Mouse (Mus musculus) fibroblast of lung, adult 2 months (primary cell): ENCODE measurements at regions not wholly inside any gene's neighbourhood (a gene's known extent, or its start where the extent isn't known, plus 50 kb on each side); places are given as distances from the start of the nearest gene placed in this dataset.
"Not testable (repeated sequence)": the region's sequence is repeated elsewhere in the genome, so short reads cannot be mapped to it uniquely, and the experiment has no call there.

Experiments used
- DNase-seq: peaks from one replicate; pipeline ENCODE4 v3.0.0-alpha.2; 2011; ENCODE audit warnings: low read depth

DNA sequence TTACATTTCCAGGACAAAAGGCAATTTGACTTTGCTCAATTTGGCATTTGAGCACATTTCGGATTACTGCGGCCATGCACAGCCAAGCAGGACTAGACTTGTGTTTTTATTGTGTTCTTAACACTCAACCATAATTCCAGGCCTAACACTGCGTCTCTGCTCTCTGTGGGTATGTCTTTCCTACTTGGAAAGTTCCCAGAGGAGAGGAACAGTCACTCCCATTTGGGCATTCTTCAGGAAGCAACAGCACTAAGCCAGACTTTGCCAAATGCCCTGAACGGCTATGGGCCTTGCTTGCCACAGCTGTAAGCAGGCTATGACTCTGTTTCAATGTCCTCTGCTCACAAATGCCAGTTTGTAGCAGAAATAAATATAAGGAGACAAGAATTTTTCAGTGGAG is 56.5 kb upstream of the Pdk3 start:
- DNase-seq = no peak

DNA sequence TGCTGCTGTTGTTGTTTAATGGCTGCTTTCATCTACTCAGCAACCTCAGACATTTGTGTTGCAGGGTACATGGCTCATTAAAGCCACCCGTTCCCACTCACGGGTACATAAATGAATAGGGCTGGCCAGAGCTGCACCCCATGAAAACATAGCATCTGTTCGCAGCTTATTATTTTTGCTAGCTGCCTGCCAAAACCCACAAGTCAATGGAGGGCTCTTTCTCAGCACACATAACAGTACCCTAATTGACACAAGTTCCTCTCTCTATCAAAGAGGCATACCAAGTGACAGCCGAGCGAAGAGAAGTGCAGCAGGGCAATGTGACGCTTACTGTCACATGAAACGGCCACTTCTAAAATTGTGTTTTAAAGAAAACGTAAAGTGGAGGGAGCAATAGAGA is 57.0 kb upstream of the Pdk3 start:
- no peak for DNase-seq

DNA sequence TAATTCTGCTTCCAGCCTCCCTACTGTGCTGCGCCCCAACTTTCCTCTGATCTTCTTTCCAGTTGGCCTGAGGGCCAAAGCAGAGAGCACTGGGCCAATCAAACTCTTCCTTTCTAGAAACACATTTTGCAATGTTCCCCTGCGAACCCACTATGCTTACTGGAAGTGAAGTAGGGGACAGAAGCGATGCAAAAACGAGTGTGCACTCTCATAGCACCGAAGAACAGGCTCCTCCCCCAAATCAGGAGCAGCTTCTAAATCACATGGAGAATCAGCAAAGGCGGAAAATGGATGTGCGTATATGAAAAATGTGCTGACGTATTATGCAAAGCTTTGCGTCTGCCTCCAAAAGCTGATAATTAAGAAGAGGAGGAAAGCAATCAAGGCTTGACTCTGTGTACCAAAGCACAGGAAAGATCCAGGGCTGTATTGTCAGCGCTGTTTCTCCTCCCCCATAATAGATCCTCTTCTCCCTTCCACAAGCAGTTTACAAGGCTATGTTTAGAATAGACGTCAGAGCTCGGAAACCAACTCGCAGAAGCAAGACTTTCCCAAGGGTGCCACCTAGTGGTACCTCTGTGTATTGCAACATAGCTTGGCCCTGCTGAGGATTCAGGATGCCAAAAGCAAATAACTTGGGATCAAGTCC is 57.5 kb upstream of the Pdk3 start:
- DNase-seq = peak; percentile 46

DNA sequence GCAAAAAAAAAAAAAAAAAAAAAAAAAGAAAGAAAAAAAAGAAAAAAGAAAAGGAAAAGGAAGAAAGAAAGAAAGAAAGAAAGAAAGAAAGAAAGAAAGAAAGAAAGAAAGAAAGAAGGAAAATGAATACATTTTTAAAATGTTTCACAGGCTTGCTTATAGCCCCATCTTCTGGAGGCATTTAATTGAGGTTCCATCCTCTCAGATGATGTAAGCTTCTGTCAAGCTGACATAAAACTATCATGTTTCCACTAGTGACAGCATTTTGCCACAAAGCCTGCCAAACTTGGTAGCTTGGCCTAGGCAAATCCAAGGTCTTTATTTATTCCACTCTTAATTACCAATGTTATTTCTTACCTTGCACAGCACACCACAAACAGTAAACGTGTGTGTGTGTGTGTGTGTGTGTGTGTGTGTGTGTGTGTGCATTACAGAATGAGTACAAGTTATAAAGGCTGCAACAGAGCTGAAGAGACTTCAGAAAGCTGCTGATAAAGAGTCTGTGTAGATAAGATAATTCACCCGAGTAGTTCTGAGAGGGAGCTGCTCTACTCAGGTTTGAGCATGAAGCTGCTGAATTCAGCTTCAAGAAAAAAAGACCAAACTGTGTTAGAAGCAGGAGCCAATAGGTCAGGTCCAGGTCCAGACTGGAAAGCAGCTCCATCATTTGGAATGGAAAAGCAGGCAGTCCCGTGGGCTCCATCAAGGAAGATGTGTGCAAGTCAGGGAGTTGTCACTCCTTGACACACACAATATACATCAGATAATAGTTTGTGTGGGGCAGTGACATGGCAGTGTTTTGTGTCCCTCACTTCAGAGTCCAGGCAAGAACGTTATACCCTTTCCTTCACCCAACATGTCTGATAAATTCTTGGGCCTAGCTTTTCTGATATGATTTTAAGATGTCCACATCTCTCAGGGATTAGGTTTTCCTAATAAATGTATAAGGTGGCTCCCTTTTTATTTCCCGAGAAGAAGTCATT is 65.1 kb upstream of the Pdk3 start:
- DNase-seq = no peak

DNA sequence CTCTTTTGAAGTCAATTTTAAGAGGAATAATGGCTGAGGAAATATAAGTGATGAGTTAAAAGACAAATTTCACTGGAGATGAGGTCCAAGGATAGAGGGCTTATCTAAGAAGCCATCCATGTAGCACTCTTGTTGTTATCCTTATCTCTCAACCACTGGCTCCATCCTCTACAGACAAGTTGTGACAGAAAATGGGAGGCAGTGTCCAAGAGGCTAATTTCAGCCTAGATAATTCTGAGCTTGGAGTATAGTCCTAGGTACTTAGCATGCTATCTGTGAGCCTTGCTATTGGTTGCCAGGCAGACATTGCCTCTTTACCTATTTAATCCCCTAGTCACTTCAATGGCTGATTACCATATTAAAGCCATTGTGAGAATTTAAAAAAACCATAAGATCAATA is 65.2 kb upstream of the AU015836 start:
- DNase-seq = no peak

DNA sequence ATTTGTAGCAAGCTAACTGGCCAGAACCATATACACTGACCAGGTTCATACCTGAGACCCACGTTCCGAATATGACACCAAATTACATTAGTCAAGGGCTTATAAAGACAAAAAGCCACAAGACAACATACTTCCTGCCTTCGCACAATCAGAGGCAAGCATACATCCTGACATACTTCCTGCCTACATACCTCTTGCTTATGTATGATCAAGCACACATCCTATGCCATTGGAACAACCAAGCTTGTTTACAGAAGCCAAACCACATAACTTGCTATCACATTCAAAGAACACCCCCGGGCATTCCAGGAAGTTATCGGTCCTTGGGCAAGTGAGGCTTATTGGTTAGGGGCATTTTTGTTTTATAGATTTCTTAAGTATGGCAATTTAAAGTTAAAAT is 62.9 kb upstream of the AU015836 start:
- DNase-seq = no peak

DNA sequence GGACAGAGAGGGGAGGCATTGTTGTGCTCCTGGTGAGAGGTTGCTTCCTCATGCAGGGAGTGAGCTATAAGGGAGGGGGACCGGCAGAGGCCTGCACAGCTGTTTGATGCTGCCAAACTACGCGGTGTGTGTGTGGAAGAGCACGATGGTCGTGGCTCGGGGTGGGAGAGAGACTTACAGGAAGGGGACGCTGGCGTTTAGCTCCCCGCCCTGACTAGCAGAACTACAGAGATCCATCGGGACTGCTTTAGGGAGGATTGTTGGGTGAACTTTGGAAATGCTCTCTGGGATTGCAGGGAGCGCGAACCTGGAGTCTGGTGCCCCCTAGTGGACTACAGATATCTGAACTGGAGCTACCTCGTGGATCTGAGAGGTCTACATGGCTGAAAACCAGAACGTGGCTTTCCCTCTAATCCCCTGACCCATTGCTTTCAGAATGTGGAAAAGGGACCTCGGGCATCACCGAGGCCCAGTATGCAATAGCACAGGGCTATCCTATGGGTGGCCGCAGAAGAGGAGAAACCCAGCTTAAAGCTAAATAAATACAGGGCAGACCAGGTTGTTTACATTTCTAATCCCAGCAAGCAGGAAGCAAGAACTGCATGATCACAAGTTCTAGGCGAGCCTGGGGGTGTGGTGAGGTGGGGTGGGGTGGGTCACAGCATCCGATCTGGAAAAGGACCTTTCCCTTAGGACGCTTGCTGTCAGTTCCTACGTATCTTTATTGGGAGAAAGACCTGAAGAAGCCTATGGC is 57.2 kb upstream of the AU015836 start:
- no peak for DNase-seq

DNA sequence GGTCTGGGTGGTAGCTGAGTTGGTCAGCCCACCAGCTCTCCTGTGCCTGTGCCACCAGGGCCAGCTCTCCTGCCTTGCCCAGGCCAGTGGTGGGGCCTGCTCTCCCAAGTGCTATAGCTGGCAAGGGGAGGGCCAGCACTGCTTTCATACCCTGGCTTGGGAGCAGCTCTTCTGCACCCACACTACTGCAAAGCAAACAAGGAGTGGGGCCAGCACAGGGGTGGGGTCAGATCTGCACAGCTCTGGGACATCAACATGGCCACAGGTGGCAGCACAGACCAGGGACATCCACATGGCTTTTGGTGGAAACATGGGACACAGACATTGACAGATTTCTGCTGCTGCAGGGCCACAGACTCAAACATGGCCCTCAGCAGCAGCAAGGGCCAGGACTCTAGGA is 52.9 kb upstream of the AU015836 start:
- no peak for DNase-seq

DNA sequence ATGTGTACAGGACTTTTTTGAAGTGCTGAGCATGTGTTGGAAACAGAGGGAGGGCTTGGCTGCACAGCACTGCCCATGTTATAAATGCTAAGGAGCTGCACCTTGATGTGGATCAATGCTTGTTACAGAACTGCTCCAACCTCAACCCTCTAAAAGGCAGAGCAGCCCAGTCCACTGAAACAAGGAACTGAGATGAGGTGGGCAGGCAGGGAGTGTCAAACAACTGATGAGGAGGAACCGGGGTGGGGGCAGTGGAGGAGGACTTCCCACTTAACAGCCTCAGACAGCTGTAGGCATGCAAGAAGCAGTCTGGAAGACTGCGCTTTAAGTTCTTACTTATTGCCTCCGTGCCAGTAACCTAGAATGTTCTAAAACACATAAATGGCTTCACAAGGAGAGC is 51.1 kb upstream of the AU015836 start:
- DNase-seq = not testable (repeated sequence)
